Mouse (Mus musculus): ENCODE measurements at regions not wholly inside any gene's neighbourhood (a gene's known extent, or its start where the extent isn't known, plus 50 kb on each side); places are given as distances from the start of the nearest gene placed in this dataset.

DNA sequence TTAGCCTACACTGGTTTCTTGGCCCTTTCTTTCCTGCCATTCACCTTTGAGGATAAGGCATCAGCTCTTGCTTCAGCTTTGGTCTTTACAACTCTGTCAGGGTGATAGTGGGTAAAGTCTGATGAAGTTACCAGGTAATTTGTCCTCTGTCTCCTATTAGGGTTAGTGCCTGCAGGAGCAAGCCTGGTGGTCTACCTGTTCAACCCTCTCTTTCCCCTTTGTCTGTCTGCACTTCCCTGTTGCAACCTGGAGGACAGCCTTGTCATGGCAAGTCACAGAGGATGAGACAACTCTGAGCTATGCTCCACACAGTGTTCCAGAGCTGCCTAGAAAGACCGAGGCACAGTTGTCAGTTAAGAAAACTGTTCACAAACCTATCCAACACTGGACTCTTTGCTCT lies 319.5 kb downstream of the 4930474N05Rik start:
- no peak for DNase-seq (ENCODE audit: low spot score in 2 of 2)
